Mouse (Mus musculus): ENCODE results near the gene Ribc2. TPM values are rescaled to one million over a fixed set of nuclear protein-coding genes. Genes with fewer than 3 reads are reported as not detected.
A peak's percentile ranks its signal among the peaks of the same experiment; 100 is the strongest.

Gene Ribc2
- polyA plus RNA-seq (2016; fragmentation: Nextera tagmentation; extraction: Ambion mirVana): 0.15 TPM in 1 of 2 replicates, not detected in the other

- peaks cover 10% of the 10 kb centered on the region for H3K4me1 ChIP-seq
- no peaks in the 10 kb centered on the region for H3K36me3 ChIP-seq
- peaks cover 35% of the 10 kb centered on the region for H3K27me3 ChIP-seq (ENCODE audit: insufficient read depth, poor library complexity, severe bottlenecking)
- peak; percentile 80 for DNase-seq (ENCODE audit: low spot score)
- peaks cover 5% of the 10 kb centered on the region; the same call in 1 of the 2 replicates for H3K9me3 ChIP-seq
- H3K4me3 ChIP-seq: peak within 1 kb of the TSS; percentile 45
- WGBS: 30% methylated on average over 58 of the region's 58 CpGs
- peak within 1 kb of the TSS; percentile 59; the same call in 1 of the 2 replicates for H3K27ac ChIP-seq
Measured at GRCm38 (mm10) chr15:85131275-85132192, at the start of gene Ribc2, which contains the start of gene Smc1b. Ribc2 (plus strand) TSS chr15:85132078. Smc1b (minus strand) TSS chr15:85131964.

GRCm38 (mm10) chr15:85085641-85086040 is 46.2 kb upstream of the Ribc2 start:
- Histone ChIP-seq H3K4me3 (no peak overlapping the region), H3K4me1 (no peaks in the 10 kb centered on the region), H3K36me3 (no peaks in the 10 kb centered on the region), H3K9me3 (no peaks in the 10 kb centered on the region), H3K27me3 (ENCODE audit: insufficient read depth, poor library complexity, severe bottlenecking) (no peaks in the 10 kb centered on the region), H3K27ac (no peak overlapping the region)
- 35% methylated on average over 1 of the region's 1 CpGs for WGBS
- DNase-seq (ENCODE audit: low spot score): no peak

GRCm38 (mm10) chr15:85132193-85132520 is 279 bp downstream of the Ribc2 start:
- peaks cover 10% of the 10 kb centered on the region for H3K4me1 ChIP-seq
- H3K27ac ChIP-seq: no peak overlapping the region
- peaks cover 5% of the 10 kb centered on the region; the same call in 1 of the 2 replicates for H3K9me3 ChIP-seq
- 23% methylated on average over 10 of the region's 10 CpGs for WGBS
- H3K36me3 ChIP-seq: no peaks in the 10 kb centered on the region
- H3K27me3 ChIP-seq (ENCODE audit: insufficient read depth, poor library complexity, severe bottlenecking): peaks cover 41% of the 10 kb centered on the region
- H3K4me3 ChIP-seq: peak overlapping the region; percentile 45
- DNase-seq (ENCODE audit: low spot score): peak; percentile 71

GRCm38 (mm10) chr15:85135143-85135542 is 3.3 kb downstream of the Ribc2 start:
- peaks cover 63% of the 10 kb centered on the region for H3K27me3 ChIP-seq (ENCODE audit: insufficient read depth, poor library complexity, severe bottlenecking)
- peak; percentile 73 for DNase-seq (ENCODE audit: low spot score)
- 47% methylated on average over 9 of the region's 9 CpGs for WGBS

GRCm38 (mm10) chr15:85141290-85141689 is 9.4 kb downstream of the Ribc2 start:
- H3K9me3 ChIP-seq: no peaks in the 10 kb centered on the region
- peaks cover 48% of the 10 kb centered on the region for H3K27me3 ChIP-seq (ENCODE audit: insufficient read depth, poor library complexity, severe bottlenecking)
- H3K36me3 ChIP-seq: no peaks in the 10 kb centered on the region
- H3K27ac ChIP-seq: no peak overlapping the region
- H3K4me1 ChIP-seq: no peaks in the 10 kb centered on the region
- 82% methylated on average over 10 of the region's 10 CpGs for WGBS
- no peak for DNase-seq (ENCODE audit: low spot score)
- H3K4me3 ChIP-seq: no peak overlapping the region

More at GRCm38 (mm10) chr15:85135143-85135542, 3.3 kb downstream of the Ribc2 start:
- no peaks in the 10 kb centered on the region for H3K36me3 ChIP-seq
- no peak overlapping the region for H3K4me3 ChIP-seq
- H3K9me3 ChIP-seq: peaks cover 5% of the 10 kb centered on the region; the same call in 1 of the 2 replicates
- no peak overlapping the region for H3K27ac ChIP-seq
- peaks cover 10% of the 10 kb centered on the region for H3K4me1 ChIP-seq

- Histone ChIP-seq H3K27ac (no peak overlapping the region), H3K9me3 (no peaks in the 10 kb centered on the region), H3K36me3 (no peaks in the 10 kb centered on the region), H3K27me3 (ENCODE audit: insufficient read depth, poor library complexity, severe bottlenecking) (peaks cover 37% of the 10 kb centered on the region; the same call in 1 of the 2 replicates), H3K4me3 (no peak overlapping the region), H3K4me1 (no peaks in the 10 kb centered on the region)
- 62% methylated on average over 2 of the region's 2 CpGs for WGBS
- peak; percentile 60 for DNase-seq (ENCODE audit: low spot score)
Measured at GRCm38 (mm10) chr15:85142441-85142840, 10.6 kb downstream of the Ribc2 start.

GRCm38 (mm10) chr15:85143161-85143560 is 11.3 kb downstream of the Ribc2 start:
- Histone ChIP-seq H3K4me1 (no peaks in the 10 kb centered on the region), H3K4me3 (no peak overlapping the region), H3K27ac (no peak overlapping the region), H3K27me3 (ENCODE audit: insufficient read depth, poor library complexity, severe bottlenecking) (peaks cover 31% of the 10 kb centered on the region; the same call in 1 of the 2 replicates), H3K9me3 (no peaks in the 10 kb centered on the region), H3K36me3 (no peaks in the 10 kb centered on the region)
- 86% methylated on average over 11 of the region's 11 CpGs for WGBS
- DNase-seq (ENCODE audit: low spot score): peak; percentile 50

GRCm38 (mm10) chr15:85143747-85144146 is 11.9 kb downstream of the Ribc2 start:
- 85% methylated on average over 1 of the region's 1 CpGs for WGBS
- no peak overlapping the region for H3K4me3 ChIP-seq
- DNase-seq (ENCODE audit: low spot score): peak; percentile 42

GRCm38 (mm10) chr15:85144249-85144648 is 12.4 kb downstream of the Ribc2 start:
- DNase-seq (ENCODE audit: low spot score): no peak
- H3K9me3 ChIP-seq: no peaks in the 10 kb centered on the region
- no peak overlapping the region for H3K4me3 ChIP-seq
- 86% methylated on average over 5 of the region's 5 CpGs for WGBS
- no peaks in the 10 kb centered on the region for H3K36me3 ChIP-seq
- no peaks in the 10 kb centered on the region for H3K4me1 ChIP-seq
- H3K27me3 ChIP-seq (ENCODE audit: insufficient read depth, poor library complexity, severe bottlenecking): peaks cover 26% of the 10 kb centered on the region; the same call in 1 of the 2 replicates
- no peak overlapping the region for H3K27ac ChIP-seq

More at GRCm38 (mm10) chr15:85143747-85144146, 11.9 kb downstream of the Ribc2 start:
- Histone ChIP-seq H3K4me1 (no peaks in the 10 kb centered on the region), H3K36me3 (no peaks in the 10 kb centered on the region), H3K27me3 (ENCODE audit: insufficient read depth, poor library complexity, severe bottlenecking) (peaks cover 27% of the 10 kb centered on the region; the same call in 1 of the 2 replicates), H3K9me3 (no peaks in the 10 kb centered on the region), H3K27ac (no peak overlapping the region)

GRCm38 (mm10) chr15:85151433-85151918 is 19.6 kb downstream of the Ribc2 start:
- no peak for DNase-seq (ENCODE audit: low spot score)
- H3K4me3 ChIP-seq: no peak overlapping the region
- no peak overlapping the region for H3K27ac ChIP-seq
- peaks cover 18% of the 10 kb centered on the region for H3K4me1 ChIP-seq
- whole genome bisulfite sequencing: 21% methylated on average over 13 of the region's 13 CpGs
- no peaks in the 10 kb centered on the region for H3K36me3 ChIP-seq
- peaks cover 15% of the 10 kb centered on the region; the same call in 1 of the 2 replicates for H3K27me3 ChIP-seq (ENCODE audit: insufficient read depth, poor library complexity, severe bottlenecking)
- H3K9me3 ChIP-seq: no peaks in the 10 kb centered on the region

GRCm38 (mm10) chr15:85152577-85152976 is 20.7 kb downstream of the Ribc2 start:
- Histone ChIP-seq H3K27ac (no peak overlapping the region), H3K27me3 (ENCODE audit: insufficient read depth, poor library complexity, severe bottlenecking) (peaks cover 15% of the 10 kb centered on the region; the same call in 1 of the 2 replicates), H3K36me3 (no peaks in the 10 kb centered on the region), H3K4me1 (peaks cover 29% of the 10 kb centered on the region), H3K4me3 (no peak overlapping the region), H3K9me3 (no peaks in the 10 kb centered on the region)
- WGBS: 64% methylated on average over 3 of the region's 3 CpGs
- no peak for DNase-seq (ENCODE audit: low spot score)

GRCm38 (mm10) chr15:85154091-85154490 is 22.2 kb downstream of the Ribc2 start:
- no peaks in the 10 kb centered on the region for H3K36me3 ChIP-seq
- H3K27ac ChIP-seq: no peak overlapping the region
- peaks cover 30% of the 10 kb centered on the region for H3K4me1 ChIP-seq
- no peak overlapping the region for H3K4me3 ChIP-seq
- H3K27me3 ChIP-seq (ENCODE audit: insufficient read depth, poor library complexity, severe bottlenecking): peaks cover 15% of the 10 kb centered on the region; the same call in 1 of the 2 replicates
- WGBS: 93% methylated on average over 3 of the region's 3 CpGs
- no peak for DNase-seq (ENCODE audit: low spot score)
- H3K9me3 ChIP-seq: no peaks in the 10 kb centered on the region

GRCm38 (mm10) chr15:85156198-85156597 is 24.3 kb downstream of the Ribc2 start:
- H3K4me3 ChIP-seq: no peak overlapping the region
- peaks cover 34% of the 10 kb centered on the region for H3K4me1 ChIP-seq
- no peak for DNase-seq (ENCODE audit: low spot score)
- H3K27me3 ChIP-seq (ENCODE audit: insufficient read depth, poor library complexity, severe bottlenecking): peaks cover 24% of the 10 kb centered on the region
- 23% methylated on average over 4 of the region's 4 CpGs for WGBS
- H3K9me3 ChIP-seq: no peaks in the 10 kb centered on the region
- no peaks in the 10 kb centered on the region for H3K36me3 ChIP-seq
- H3K27ac ChIP-seq: peak overlapping the region; percentile 48; the same call in 1 of the 2 replicates
